24 mouse cellular contexts compared by ENCODE assay signal in genomic region chr3:72840641-72841040, GRCm38 (mm10).
A peak's percentile ranks its signal among the peaks of the same experiment; 100 is the strongest.
DNase-seq lines count a peak whose midpoint lies in the region; ATAC-seq lines count a peak whose summit lies in the region.
"Had no signal": no experiment of that assay in that cellular context is flagged by ENCODE, and none has a peak within 500 bp of the region (broad histone marks: within the 10 kb centered on the region; RNA-seq: fewer than 3 reads in every experiment).

No protein-coding gene starts in this region.

- H3K27me3 ChIP-seq in embryonic facial prominence, embryonic 11.5 days (ENCODE audit: control insufficient read depth, insufficient read depth, low read length), result no peaks in the 10 kb centered on the region
- H3K27me3 ChIP-seq in embryonic facial prominence, embryonic 10.5 days (replicated peaks; ENCODE audit: low read depth, poor library complexity, severe bottlenecking), result no peaks in the 10 kb centered on the region
- no peaks in the 10 kb centered on the region for H3K27me3 ChIP-seq in hindbrain, embryonic 16.5 days (replicated peaks; ENCODE audit: control insufficient read depth, insufficient read depth, low read length)
- H3K27me3 ChIP-seq in hindbrain, embryonic 12.5 days, result no peaks in the 10 kb centered on the region
- no peaks in the 10 kb centered on the region for H3K27me3 ChIP-seq in neural tube, embryonic 13.5 days
- no peaks in the 10 kb centered on the region for H3K27me3 ChIP-seq in neural tube, embryonic 15.5 days (replicated peaks)
- H3K27me3 ChIP-seq: embryonic facial prominence, embryonic 13.5 days; forebrain, embryonic 13.5 days; heart, embryonic 13.5 days had no signal

- WGBS in embryonic facial prominence, embryonic 11.5 days, result 54% methylated on average over 2 of the region's 2 CpGs
- WGBS in embryonic facial prominence, embryonic 10.5 days, result 66% methylated on average over 2 of the region's 2 CpGs
- 64% methylated on average over 2 of the region's 2 CpGs for WGBS in hindbrain, embryonic 16.5 days
- 81% methylated on average over 2 of the region's 2 CpGs for WGBS in hindbrain, embryonic 12.5 days
- WGBS in neural tube, embryonic 13.5 days, result 78% methylated on average over 2 of the region's 2 CpGs
- 76% methylated on average over 2 of the region's 2 CpGs for WGBS in neural tube, embryonic 15.5 days

- H3K9ac ChIP-seq in embryonic facial prominence, embryonic 11.5 days (replicated peaks; ENCODE audit: low read length), result no peak overlapping the region
- H3K9ac ChIP-seq in hindbrain, embryonic 16.5 days (ENCODE audit: low read depth, low read length), result no peak overlapping the region
- no peak overlapping the region for H3K9ac ChIP-seq in hindbrain, embryonic 12.5 days
- no peak overlapping the region for H3K9ac ChIP-seq in neural tube, embryonic 13.5 days
- no peak overlapping the region for H3K9ac ChIP-seq in neural tube, embryonic 15.5 days (replicated peaks)
- H3K9ac ChIP-seq: embryonic facial prominence, embryonic 13.5 days; forebrain, embryonic 13.5 days; heart, embryonic 13.5 days had no signal

- ATAC-seq in embryonic facial prominence, embryonic 11.5 days (replicated peaks; ENCODE audit: insufficient number of reproducible peaks, low FRiP score, low TSS enrichment, low read depth), result 0 out of 2 replicates have a peak, but pooled peaks have one; percentile 52
- peak; percentile 63 for ATAC-seq in hindbrain, embryonic 16.5 days
- no peak for ATAC-seq in hindbrain, embryonic 12.5 days (ENCODE audit: low FRiP score)
- ATAC-seq in neural tube, embryonic 13.5 days (ENCODE audit: low read depth), result peak; percentile 27; the same call in 1 of the 2 replicates
- ATAC-seq in neural tube, embryonic 15.5 days (ENCODE audit: low FRiP score), result no peak
- ATAC-seq: activated CD4-positive, CD25-positive, alpha-beta regulatory T cell, adult 4 months; forebrain, embryonic 13.5 days; forebrain, embryonic 16.5 days had no signal

- no peaks in the 10 kb centered on the region for H3K9me3 ChIP-seq in embryonic facial prominence, embryonic 11.5 days (replicated peaks; ENCODE audit: control insufficient read depth, low read length)
- no peaks in the 10 kb centered on the region for H3K9me3 ChIP-seq in embryonic facial prominence, embryonic 10.5 days
- no peaks in the 10 kb centered on the region for H3K9me3 ChIP-seq in hindbrain, embryonic 16.5 days (ENCODE audit: control insufficient read depth, low read length)
- no peaks in the 10 kb centered on the region for H3K9me3 ChIP-seq in hindbrain, embryonic 12.5 days (replicated peaks)
- H3K9me3 ChIP-seq in neural tube, embryonic 13.5 days, result no peaks in the 10 kb centered on the region
- no peaks in the 10 kb centered on the region for H3K9me3 ChIP-seq in neural tube, embryonic 15.5 days (replicated peaks)
- H3K9me3 ChIP-seq: embryonic facial prominence, embryonic 13.5 days; forebrain, embryonic 10.5 days; forebrain, embryonic 13.5 days; heart, embryonic 10.5 days; heart, embryonic 13.5 days had no signal

- H3K4me1 ChIP-seq in embryonic facial prominence, embryonic 11.5 days (ENCODE audit: control insufficient read depth, insufficient read depth, low read length), result no peaks in the 10 kb centered on the region
- H3K4me1 ChIP-seq in embryonic facial prominence, embryonic 10.5 days, result no peaks in the 10 kb centered on the region
- no peaks in the 10 kb centered on the region for H3K4me1 ChIP-seq in hindbrain, embryonic 16.5 days (ENCODE audit: control insufficient read depth, insufficient read depth, low read depth, low read length)
- no peaks in the 10 kb centered on the region for H3K4me1 ChIP-seq in hindbrain, embryonic 12.5 days
- H3K4me1 ChIP-seq in neural tube, embryonic 13.5 days (replicated peaks), result no peaks in the 10 kb centered on the region
- no peaks in the 10 kb centered on the region for H3K4me1 ChIP-seq in neural tube, embryonic 15.5 days
- H3K4me1 ChIP-seq: embryonic facial prominence, embryonic 13.5 days; forebrain, embryonic 10.5 days; forebrain, embryonic 13.5 days; heart, embryonic 10.5 days; heart, embryonic 13.5 days had no signal

- peak; percentile 2 for DNase-seq in embryonic facial prominence, embryonic 11.5 days (ENCODE audit: low spot score)
- no peak for DNase-seq in embryonic facial prominence, embryonic 10.5 days (ENCODE audit: low spot score)
- no peak for DNase-seq in thymus, postnatal 25 days
- DNase-seq: adrenal gland, adult 8-10 months; adrenal gland, postnatal 25 days; cerebellum, adult 18-20 months; cerebellum, adult 9-10 months; cerebellum, postnatal 14 days; gastrocnemius, postnatal 10 days; gastrocnemius, postnatal 36 days; heart, adult 2 months; heart, postnatal 14 days; heart, postnatal 4 days had no signal

- no peaks in the 10 kb centered on the region for H3K36me3 ChIP-seq in embryonic facial prominence, embryonic 11.5 days (replicated peaks; ENCODE audit: control insufficient read depth, insufficient read depth, low read depth, low read length)
- no peaks in the 10 kb centered on the region for H3K36me3 ChIP-seq in embryonic facial prominence, embryonic 10.5 days (replicated peaks)
- no peaks in the 10 kb centered on the region for H3K36me3 ChIP-seq in hindbrain, embryonic 16.5 days (ENCODE audit: control insufficient read depth, insufficient read depth, low read length)
- no peaks in the 10 kb centered on the region for H3K36me3 ChIP-seq in hindbrain, embryonic 12.5 days
- no peaks in the 10 kb centered on the region for H3K36me3 ChIP-seq in neural tube, embryonic 13.5 days
- no peaks in the 10 kb centered on the region for H3K36me3 ChIP-seq in neural tube, embryonic 15.5 days
- H3K36me3 ChIP-seq: embryonic facial prominence, embryonic 13.5 days; forebrain, embryonic 10.5 days; heart, embryonic 10.5 days; heart, embryonic 13.5 days had no signal

- no peak overlapping the region for H3K27ac ChIP-seq in embryonic facial prominence, embryonic 11.5 days (replicated peaks; ENCODE audit: low read depth, low read length)
- no peak overlapping the region for H3K27ac ChIP-seq in embryonic facial prominence, embryonic 10.5 days (replicated peaks)
- no peak overlapping the region for H3K27ac ChIP-seq in hindbrain, embryonic 16.5 days (ENCODE audit: low read depth, low read length)
- no peak overlapping the region for H3K27ac ChIP-seq in hindbrain, embryonic 12.5 days
- H3K27ac ChIP-seq in neural tube, embryonic 13.5 days (replicated peaks), result no peak overlapping the region
- no peak overlapping the region for H3K27ac ChIP-seq in neural tube, embryonic 15.5 days (replicated peaks)
- H3K27ac ChIP-seq: embryonic facial prominence, embryonic 13.5 days; forebrain, embryonic 10.5 days; forebrain, embryonic 13.5 days; heart, adult 2 months; heart, embryonic 10.5 days; heart, embryonic 13.5 days had no signal

- no peak overlapping the region for H3K4me2 ChIP-seq in embryonic facial prominence, embryonic 11.5 days (ENCODE audit: low read depth, low read length)
- H3K4me2 ChIP-seq in hindbrain, embryonic 16.5 days (ENCODE audit: low read length), result no peak overlapping the region
- H3K4me2 ChIP-seq in hindbrain, embryonic 12.5 days (replicated peaks), result no peak overlapping the region
- no peak overlapping the region for H3K4me2 ChIP-seq in neural tube, embryonic 13.5 days
- H3K4me2 ChIP-seq in neural tube, embryonic 15.5 days, result no peak overlapping the region
- H3K4me2 ChIP-seq: embryonic facial prominence, embryonic 13.5 days; forebrain, embryonic 13.5 days; heart, embryonic 13.5 days had no signal

- no peak overlapping the region for H3K4me3 ChIP-seq in embryonic facial prominence, embryonic 11.5 days (ENCODE audit: low read depth, low read length)
- H3K4me3 ChIP-seq in embryonic facial prominence, embryonic 10.5 days, result no peak overlapping the region
- H3K4me3 ChIP-seq in hindbrain, embryonic 16.5 days (ENCODE audit: low read length), result no peak overlapping the region
- H3K4me3 ChIP-seq in hindbrain, embryonic 12.5 days, result no peak overlapping the region
- no peak overlapping the region for H3K4me3 ChIP-seq in neural tube, embryonic 13.5 days
- H3K4me3 ChIP-seq in neural tube, embryonic 15.5 days (replicated peaks), result no peak overlapping the region
- H3K4me3 ChIP-seq: embryonic facial prominence, embryonic 13.5 days; forebrain, embryonic 10.5 days; forebrain, embryonic 13.5 days; heart, adult 2 months; heart, embryonic 10.5 days; heart, embryonic 13.5 days had no signal

Comparison
In these comparisons a context has a peak if more than half of its experiments do, and no peak if none do; other contexts are left out.
1. ATAC-seq: peak in embryonic facial prominence, embryonic 11.5 days (single experiment), hindbrain, embryonic 16.5 days (single experiment) and neural tube, embryonic 13.5 days (single experiment); none in hindbrain, embryonic 12.5 days (single experiment) and neural tube, embryonic 15.5 days (single experiment).